Mouse (Mus musculus): ENCODE measurements around the gene Ech1.

- TF ChIP-seq POLR2A (IDR thresholded peaks at IDR 0.05; ENCODE audit: borderline replicate concordance, extremely low read depth, low read depth, low read length) (no peak), CTCF (IDR thresholded peaks at IDR 0.05; ENCODE audit: insufficient read depth, low read length) (no peak)
Measured at GRCm38 (mm10) chr7:28879606-28880005, 54.6 kb downstream of the Ech1 start.
